Mouse (Mus musculus): ENCODE results near the gene Lgals12.

DNA sequence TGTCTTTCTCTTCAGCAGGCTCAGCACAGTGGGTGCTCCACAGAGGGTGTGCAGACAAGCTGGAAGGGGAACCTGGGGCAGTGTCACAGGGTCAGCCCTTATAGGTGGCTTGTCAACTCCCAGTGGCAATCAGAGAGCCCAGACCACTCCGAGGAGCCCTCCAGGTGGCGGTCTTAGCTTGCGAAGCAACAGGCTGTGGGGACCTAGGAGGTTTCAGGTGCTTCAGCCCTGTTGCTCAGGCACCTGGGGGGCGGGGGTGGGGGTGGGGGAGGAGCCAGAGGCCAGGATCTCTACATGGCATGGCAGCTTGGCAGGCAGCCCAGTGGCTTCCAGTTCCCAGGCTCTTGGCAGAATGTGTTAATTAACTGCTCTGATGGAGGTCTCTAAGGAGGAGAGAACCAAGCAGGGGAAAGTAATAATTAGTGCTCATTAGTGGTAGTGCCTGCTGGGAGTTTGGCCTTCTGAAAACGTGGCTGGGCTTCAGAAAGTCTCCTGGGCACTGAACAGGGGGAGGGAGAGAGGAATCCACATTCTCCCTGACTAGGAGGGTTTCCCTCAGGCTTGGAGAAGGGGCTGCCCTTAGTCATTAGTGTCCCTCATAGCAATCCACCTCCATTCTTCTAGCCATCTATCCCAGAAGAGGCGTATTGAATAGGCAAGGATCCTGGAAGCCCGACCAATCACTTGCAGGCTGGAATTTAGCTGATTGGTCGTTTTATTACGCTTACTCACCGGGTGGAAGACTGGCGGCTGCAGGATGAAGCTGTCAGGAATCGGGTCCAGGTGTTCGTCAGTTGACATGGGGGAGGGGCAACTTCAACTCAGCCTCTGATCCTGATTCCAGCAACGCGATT lies 836 bp downstream of the Lgals12 start:
- TF ChIP-seq POLR2AphosphoS2 (IDR thresholded peaks at IDR 0.05; ENCODE audit: insufficient read length, low read depth) = no peak
- TF ChIP-seq TCF3 (IDR thresholded peaks at IDR 0.05; ENCODE audit: insufficient read length, low read depth) = no peak
- TF ChIP-seq MYOG (IDR thresholded peaks at IDR 0.05; ENCODE audit: control insufficient read depth in 1 of 3, insufficient read depth in 1 of 3, insufficient read length in 2 of 3, low read depth in 2 of 3) = no peak
- no peak for TF ChIP-seq POLR2A (IDR thresholded peaks at IDR 0.05; ENCODE audit: insufficient read length, low read depth)
- TF ChIP-seq E2F4 (IDR thresholded peaks at IDR 0.05; ENCODE audit: insufficient read depth) = no peak
- no peak for TF ChIP-seq USF1 (IDR thresholded peaks at IDR 0.05; ENCODE audit: low read depth)
- no peak for TF ChIP-seq MAX (IDR thresholded peaks at IDR 0.05; ENCODE audit: low read depth)

Measured in myocyte (in vitro differentiated cells).